Mouse (Mus musculus) MEL (cell line): ENCODE measurements around the gene Slc2a3. TPM values are rescaled to one million over a fixed set of nuclear protein-coding genes. Genes with fewer than 3 reads are reported as not detected.

Source experiments
- DNase-seq: peaks from one replicate; pipeline ENCODE4 v3.0.0; 2011; ENCODE audit warnings: low read depth, low spot score
- H3K27ac ChIP-seq: 2 replicates; pipeline ENCODE4 v1.5.1; 2012; ENCODE audit warnings: low read depth, mild to moderate bottlenecking, control low read depth, low read length, moderate library complexity; ENCODE audit not compliant: control insufficient read depth
- H3K27me3 ChIP-seq, 2 experiments: fragments of 150-350 bp in 1 of 2; sonication (generic) in 1 of 2; 2 replicates each; pipeline ENCODE4 v1.6.1; 2012; ENCODE audit warnings: low read length in 2 of 2, mild to moderate bottlenecking in 2 of 2, improper control_type of control experiment in 1 of 2, moderate library complexity in 1 of 2; ENCODE audit not compliant: insufficient read depth in 2 of 2, control insufficient read depth in 1 of 2
- H3K36me3 ChIP-seq, 2 experiments: 2 replicates each; pipeline ENCODE4 v1.6.1; 2012 to 2014; ENCODE audit warnings: low read length in 2 of 2, improper control_type of control experiment in 1 of 2, inconsistent platforms in 1 of 2, mild to moderate bottlenecking in 1 of 2; ENCODE audit not compliant: insufficient read depth in 2 of 2, control insufficient read depth in 1 of 2
- H3K4me1 ChIP-seq, 2 experiments: fragments of 150-350 bp in 1 of 2; sonication (generic) in 1 of 2; 2 replicates each; pipeline ENCODE4 v1.6.1; 2012; ENCODE audit warnings: low read length in 2 of 2, improper control_type of control experiment in 1 of 2, mild to moderate bottlenecking in 1 of 2; ENCODE audit not compliant: insufficient read depth in 2 of 2, control insufficient read depth in 1 of 2
- H3K4me3 ChIP-seq, 2 experiments: fragments of 150-350 bp in 1 of 2; sonication (generic) in 1 of 2; 2 replicates each; pipeline ENCODE4 v1.5.1; 2012; ENCODE audit warnings: low read depth in 2 of 2, low read length in 2 of 2, mild to moderate bottlenecking in 2 of 2, moderate library complexity in 2 of 2, control low read depth in 1 of 2, improper control_type of control experiment in 1 of 2; ENCODE audit not compliant: control insufficient read depth in 1 of 2, insufficient read depth in 1 of 2
- H3K79me2 ChIP-seq: 2 replicates; pipeline ENCODE4 v1.6.1; 2012; ENCODE audit warnings: mild to moderate bottlenecking, low read length, moderate library complexity; ENCODE audit not compliant: control insufficient read depth, poor library complexity, insufficient read depth
- H3K9ac ChIP-seq: 2 replicates; pipeline ENCODE4 v1.6.1; 2012; ENCODE audit warnings: low read depth, mild to moderate bottlenecking, control low read depth, low read length, moderate library complexity; ENCODE audit not compliant: control insufficient read depth, poor library complexity, severe bottlenecking
- H3K9me3 ChIP-seq: fragments of 150-350 bp; sonication (generic); replicated peaks from 2 replicates; pipeline ENCODE4 v1.6.1; 2012; ENCODE audit warnings: mild to moderate bottlenecking, low read length, improper control_type of control experiment, moderate library complexity; ENCODE audit not compliant: insufficient read depth
- CHD2 ChIP-seq: IDR thresholded peaks from 2 replicates; pipeline ENCODE4 v1.6.1; 2011; ENCODE audit warnings: low read length, improper control_type of control experiment
- CTCF ChIP-seq, 3 experiments: IDR thresholded peaks in 2 of 3; conservative IDR thresholded peaks in 1 of 3; 2 replicates each; pipeline ENCODE4 v1.5.1; 2011 to 2012; ENCODE audit warnings: low read length in 3 of 3, low read depth in 2 of 3, mild to moderate bottlenecking in 2 of 3, improper control_type of control experiment in 1 of 3, inconsistent platforms in 1 of 3, mixed read lengths in 1 of 3, moderate library complexity in 1 of 3; ENCODE audit not compliant: control insufficient read depth in 1 of 3, insufficient read depth in 1 of 3, poor library complexity in 1 of 3, severe bottlenecking in 1 of 3
- ELF1 ChIP-seq: IDR thresholded peaks from 2 replicates; pipeline ENCODE4 v1.6.1; 2014; ENCODE audit warnings: low read depth, mild to moderate bottlenecking, inconsistent platforms, low read length, improper control_type of control experiment, moderate library complexity
- ETS1 ChIP-seq: IDR thresholded peaks from 2 replicates; pipeline ENCODE4 v1.6.1; 2012; ENCODE audit warnings: low read depth, mild to moderate bottlenecking, inconsistent platforms, low read length, improper control_type of control experiment, moderate library complexity
- GABPA ChIP-seq: IDR thresholded peaks from 2 replicates; pipeline ENCODE4 v1.6.1; 2012; ENCODE audit warnings: low read depth, mild to moderate bottlenecking, inconsistent platforms, low read length, improper control_type of control experiment, moderate library complexity
- HCFC1 ChIP-seq: IDR thresholded peaks from 2 replicates; pipeline ENCODE4 v1.6.1; 2012; ENCODE audit warnings: low read depth, mild to moderate bottlenecking, inconsistent platforms, low read length, improper control_type of control experiment, moderate library complexity
- JUND ChIP-seq: IDR thresholded peaks from 2 replicates; pipeline ENCODE4 v1.6.1; 2011; ENCODE audit warnings: low read depth, mild to moderate bottlenecking, improper control_type of control experiment, low read length
- MAFK ChIP-seq: IDR thresholded peaks from 2 replicates; pipeline ENCODE4 v1.6.1; 2011; ENCODE audit warnings: low read depth, mild to moderate bottlenecking, low read length, improper control_type of control experiment, borderline replicate concordance
- MAX ChIP-seq: IDR thresholded peaks from 2 replicates; pipeline ENCODE4 v1.6.1; 2011; ENCODE audit warnings: low read length, improper control_type of control experiment
- MAZ ChIP-seq: IDR thresholded peaks from 2 replicates; pipeline ENCODE4 v1.6.1; 2012; ENCODE audit warnings: low read depth, mild to moderate bottlenecking, inconsistent platforms, low read length, improper control_type of control experiment
- MYB ChIP-seq: IDR thresholded peaks from 2 replicates; pipeline ENCODE4 v1.6.1; 2011; ENCODE audit warnings: mild to moderate bottlenecking, low read depth, low read length, improper control_type of control experiment
- MYC ChIP-seq: IDR thresholded peaks from 2 replicates; pipeline ENCODE4 v1.6.1; 2011; ENCODE audit warnings: low read depth, mild to moderate bottlenecking, low read length, improper control_type of control experiment, moderate library complexity
- POLR2A ChIP-seq, 2 experiments: IDR thresholded peaks; 2 replicates each; pipeline ENCODE4 v1.6.1; 2011 to 2012; ENCODE audit warnings: low read length in 2 of 2, mild to moderate bottlenecking in 2 of 2, control low read depth in 1 of 2, improper control_type of control experiment in 1 of 2, low read depth in 1 of 2, moderate library complexity in 1 of 2; ENCODE audit not compliant: control insufficient read depth in 1 of 2, insufficient read depth in 1 of 2, poor library complexity in 1 of 2
- POLR2AphosphoS2 ChIP-seq: IDR thresholded peaks from 2 replicates; pipeline ENCODE4 v1.6.1; 2011; ENCODE audit warnings: low read length, improper control_type of control experiment
- RAD21 ChIP-seq: IDR thresholded peaks from 2 replicates; pipeline ENCODE4 v1.6.1; 2011; ENCODE audit warnings: mild to moderate bottlenecking, low read depth, low read length, improper control_type of control experiment
- RCOR1 ChIP-seq: IDR thresholded peaks from 2 replicates; pipeline ENCODE4 v1.6.1; 2012; ENCODE audit warnings: low read depth, mild to moderate bottlenecking, inconsistent platforms, low read length, improper control_type of control experiment
- SMC3 ChIP-seq: IDR thresholded peaks from 2 replicates; pipeline ENCODE4 v1.6.1; 2011; ENCODE audit warnings: low read depth, low read length, improper control_type of control experiment
- ZKSCAN1 ChIP-seq: IDR thresholded peaks from 2 replicates; pipeline ENCODE4 v1.6.1; 2012; ENCODE audit warnings: low read depth, mild to moderate bottlenecking, inconsistent platforms, low read length, improper control_type of control experiment, moderate library complexity
- ZNF384 ChIP-seq: IDR thresholded peaks from 2 replicates; pipeline ENCODE4 v1.6.1; 2012; ENCODE audit warnings: low read depth, mild to moderate bottlenecking, inconsistent platforms, low read length, improper control_type of control experiment
- polyA plus RNA-seq, 2 experiments: library from polyadenylated mRNA; stranded (reverse) in 1 of 2; unstranded in 1 of 2; fragments of >175 nt in 1 of 2; fragments of >200 nt in 1 of 2; gene quantifications; 2 replicates each; pipeline versions ENCODE4 v1.2.1 to v1.2.4; 2012; ENCODE audit warnings: low replicate concordance in 2 of 2, low read depth in 1 of 2; ENCODE audit not compliant: insufficient read length in 2 of 2, insufficient read depth in 1 of 2, missing spikeins in 1 of 2
- total RNA-seq: library from RNA; depleted of rRNA; stranded (reverse); fragments of 300-350 nt; gene quantifications from 2 replicates; pipeline ENCODE4 v1.2.3, GENCODE M21; 2012

Slc2a3 gene
- total and polyA plus RNA-seq, 3 experiments = 78.4 to 93.4 TPM; not detected in 1

DNA sequence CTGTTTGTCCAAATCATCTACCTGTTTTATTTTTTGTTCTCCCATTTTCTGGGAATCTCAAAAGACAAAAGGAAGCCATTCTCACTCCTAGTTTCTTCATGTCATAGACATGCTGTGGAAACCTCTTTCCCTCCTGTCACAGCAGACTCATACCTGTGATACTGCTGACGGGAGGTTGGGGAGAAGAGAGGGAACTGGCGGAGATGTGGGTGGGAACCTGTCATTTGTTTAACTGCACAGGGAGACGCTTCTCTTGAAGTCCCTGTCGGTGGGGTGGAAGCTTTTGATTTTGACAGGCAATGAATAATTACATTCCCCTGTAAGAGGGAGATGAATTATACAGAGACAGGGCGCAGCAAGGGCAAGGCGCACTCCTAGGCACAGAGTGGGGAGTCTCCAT, 42.3 kb upstream of the Slc2a3 start:
- no peak overlapping the region for H3K9ac ChIP-seq
- no peaks in the 10 kb centered on the region; a peak in 2 of 4 replicates for H3K36me3 ChIP-seq
- no peaks in the 10 kb centered on the region for H3K4me1 ChIP-seq
- no peak overlapping the region for H3K27ac ChIP-seq
- TF ChIP-seq HCFC1 (no peak), ETS1 (no peak), RCOR1 (no peak), SMC3 (no peak), RAD21 (no peak)
- no peaks in the 10 kb centered on the region for H3K9me3 ChIP-seq
- no peaks in the 10 kb centered on the region for H3K79me2 ChIP-seq
- no peaks in the 10 kb centered on the region for H3K27me3 ChIP-seq
- no peak overlapping the region for H3K4me3 ChIP-seq
- DNase-seq = no peak

DNA sequence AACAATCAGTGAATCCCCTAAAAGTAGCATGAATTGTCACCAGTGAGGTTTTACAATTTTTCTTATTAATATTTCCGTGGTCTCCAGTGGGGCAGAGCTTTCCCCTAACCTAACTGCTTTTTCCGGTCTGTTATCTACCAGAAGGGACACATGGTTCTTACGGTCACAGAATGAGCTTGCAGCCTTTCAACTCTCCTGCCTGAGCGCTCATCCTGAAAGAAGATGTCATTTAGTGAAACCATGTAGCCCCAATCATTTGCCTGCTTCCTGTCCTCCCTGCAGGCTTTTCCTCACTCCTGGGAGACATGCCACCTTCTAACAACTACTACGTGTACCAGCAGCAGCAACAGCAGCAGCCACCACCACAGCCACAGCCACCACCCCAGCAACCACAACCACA, 36.1 kb upstream of the Slc2a3 start:
- Histone ChIP-seq H3K9me3 (no peaks in the 10 kb centered on the region), H3K79me2 (no peaks in the 10 kb centered on the region), H3K36me3 (peaks cover 0 to 4% of the 10 kb centered on the region in 2 experiments; a peak in 2 of 4 replicates), H3K9ac (no peak overlapping the region), H3K27ac (no peak overlapping the region), H3K4me1 (no peaks in the 10 kb centered on the region), H3K27me3 (no peaks in the 10 kb centered on the region), H3K4me3 (no peak overlapping the region)
- DNase-seq = no peak
- TF ChIP-seq CHD2 (no peak), SMC3 (no peak), MAZ (no peak), MAFK (no peak), ELF1 (no peak), POLR2AphosphoS2 (no peak), JUND (no peak), POLR2A (IDR thresholded peaks at IDR 0.05; ENCODE audit: control insufficient read depth in 1 of 2, insufficient read depth in 1 of 2, low read depth in 1 of 2, low read length in 2 of 2, poor library complexity in 1 of 2) (no peak)

DNA sequence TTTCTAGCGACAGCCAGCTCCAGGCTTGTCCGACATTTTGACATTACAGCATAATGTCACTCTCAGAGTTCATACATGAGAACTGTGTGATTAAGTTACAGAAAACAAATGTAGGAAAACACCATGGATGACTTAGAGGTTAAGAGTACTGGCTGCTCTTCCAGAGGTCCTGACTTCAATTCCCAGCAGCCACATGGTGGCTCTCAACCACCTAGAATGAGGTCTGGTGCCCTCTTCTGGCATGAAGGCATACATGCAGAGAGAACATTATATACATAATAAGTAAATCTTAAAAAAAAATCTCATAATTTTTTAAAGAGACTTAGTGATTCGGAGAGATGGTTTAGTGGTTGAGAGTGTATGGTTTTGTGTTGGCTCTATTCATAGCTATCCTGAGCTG, 35.5 kb upstream of the Slc2a3 start:
- Histone ChIP-seq H3K4me1 (no peaks in the 10 kb centered on the region), H3K4me3 (no peak overlapping the region), H3K27ac (no peak overlapping the region), H3K9me3 (no peaks in the 10 kb centered on the region), H3K79me2 (no peaks in the 10 kb centered on the region), H3K9ac (no peak overlapping the region), H3K36me3 (peaks cover 0 to 4% of the 10 kb centered on the region in 2 experiments; a peak in 2 of 4 replicates), H3K27me3 (no peaks in the 10 kb centered on the region)
- peak; percentile 54 for DNase-seq
- TF ChIP-seq RAD21 (peak; percentile 43), ZNF384 (0 out of 2 replicates have a peak, but pooled peaks have one; percentile 30), ZKSCAN1 (no peak), MAX (peak; percentile 22; the same call in 1 of the 2 replicates), GABPA (no peak), CTCF (IDR thresholded peaks at IDR 0.05 in 2 of 3, conservative IDR thresholded peaks at IDR 0.05 in 1 of 3; ENCODE audit: control insufficient read depth in 1 of 3, insufficient read depth in 1 of 3, low read depth in 2 of 3, low read length in 3 of 3, poor library complexity in 1 of 3, severe bottlenecking in 1 of 3) (peak in 2 of 3 experiments; percentile 44 to 67; a peak in 5 of 6 replicates), SMC3 (peak; percentile 49), MYC (peak; percentile 74; the same call in 1 of the 2 replicates), MYB (no peak)
